Mouse (Mus musculus) myocyte (in vitro differentiated cells): ENCODE measurements around the gene Cdk19. TPM values are rescaled to one million over a fixed set of nuclear protein-coding genes. Genes with fewer than 3 reads are reported as not detected.

Experiments
- H3K27me3 ChIP-seq: one replicate; pipeline ENCODE4 v1.6.1; 2011; ENCODE audit not compliant: control insufficient read depth, insufficient read depth, insufficient read length
- H3K36me3 ChIP-seq: one replicate; pipeline ENCODE4 v1.6.1; 2011; ENCODE audit not compliant: control insufficient read depth, insufficient read depth
- H3K4me2 ChIP-seq: one replicate; pipeline ENCODE4 v1.6.1; 2011; ENCODE audit warnings: low read depth, control low read depth
- H3K4me3 ChIP-seq: one replicate; pipeline ENCODE4 v1.5.1; 2011; ENCODE audit warnings: mild to moderate bottlenecking, control low read depth, moderate library complexity
- H3K79me2 ChIP-seq: one replicate; pipeline ENCODE4 v1.6.1; 2011; ENCODE audit not compliant: control insufficient read depth, insufficient read depth
- H3ac ChIP-seq: one replicate; pipeline ENCODE4 v1.6.1; 2011; ENCODE audit not compliant: control insufficient read depth, insufficient read length
- CEBPB ChIP-seq: IDR thresholded peaks from 2 replicates; pipeline ENCODE4 v1.6.1; 2011; ENCODE audit warnings: mild to moderate bottlenecking, moderate library complexity; ENCODE audit not compliant: poor library complexity, insufficient read depth, severe bottlenecking
- E2F4 ChIP-seq: IDR thresholded peaks from one replicate; pipeline ENCODE4 v1.6.1; 2011; ENCODE audit warnings: mild to moderate bottlenecking, control low read depth, moderate library complexity; ENCODE audit not compliant: insufficient read depth
- MAX ChIP-seq: IDR thresholded peaks from one replicate; pipeline ENCODE4 v1.6.1; 2011; ENCODE audit warnings: low read depth, mild to moderate bottlenecking, control low read depth
- MYOD1 ChIP-seq, 3 experiments: IDR thresholded peaks; one replicate each; pipeline ENCODE4 v1.6.1; 2011; ENCODE audit warnings: control low read depth in 2 of 3, low read depth in 2 of 3, mild to moderate bottlenecking in 2 of 3, moderate library complexity in 1 of 3; ENCODE audit not compliant: insufficient read length in 2 of 3, control insufficient read depth in 1 of 3
- MYOG ChIP-seq, 3 experiments: IDR thresholded peaks; one replicate each; pipeline ENCODE4 v1.6.1; 2011; ENCODE audit warnings: control low read depth in 2 of 3, low read depth in 2 of 3, mild to moderate bottlenecking in 2 of 3; ENCODE audit not compliant: insufficient read length in 2 of 3, control insufficient read depth in 1 of 3, insufficient read depth in 1 of 3
- POLR2A ChIP-seq: IDR thresholded peaks from one replicate; pipeline ENCODE4 v1.6.1; 2011; ENCODE audit warnings: low read depth, mild to moderate bottlenecking, control low read depth, moderate library complexity; ENCODE audit not compliant: insufficient read length
- POLR2AphosphoS2 ChIP-seq: IDR thresholded peaks from one replicate; pipeline ENCODE4 v1.6.1; 2011; ENCODE audit warnings: low read depth, control low read depth; ENCODE audit not compliant: insufficient read length
- REST ChIP-seq: IDR thresholded peaks from one replicate; pipeline ENCODE4 v1.6.1; 2011; ENCODE audit warnings: mild to moderate bottlenecking, control low read depth, moderate library complexity; ENCODE audit not compliant: insufficient read depth, insufficient read length
- SRF ChIP-seq: IDR thresholded peaks from one replicate; pipeline ENCODE4 v1.6.1; 2011; ENCODE audit warnings: low read depth; ENCODE audit not compliant: control insufficient read depth, insufficient read length
- TCF12 ChIP-seq: IDR thresholded peaks from one replicate; pipeline ENCODE4 v1.6.1; 2011; ENCODE audit warnings: mild to moderate bottlenecking, control low read depth; ENCODE audit not compliant: poor library complexity, insufficient read depth, severe bottlenecking
- TCF3 ChIP-seq: IDR thresholded peaks from one replicate; pipeline ENCODE4 v1.6.1; 2011; ENCODE audit warnings: low read depth, control low read depth; ENCODE audit not compliant: insufficient read length
- USF1 ChIP-seq: IDR thresholded peaks from one replicate; pipeline ENCODE4 v1.6.1; 2011; ENCODE audit warnings: low read depth, mild to moderate bottlenecking, control low read depth, moderate library complexity
- polyA plus RNA-seq: library from polyadenylated mRNA; unstranded; fragments of >200 nt; fragmentation: generic; extraction: Trizol; gene quantifications from one replicate; pipeline ENCODE4 v1.2.1, GENCODE M21; 2012; ENCODE audit warnings: missing spikeins

Gene Cdk19
- polyA plus RNA-seq, 1 experiment, result 5.3 TPM

GRCm38 (mm10) chr10:40409336-40409735, 70.0 kb downstream of the Cdk19 start:
- no peak overlapping the region for H3K4me3 ChIP-seq
- TF ChIP-seq SRF (no peak), TCF12 (no peak), MYOD1 (IDR thresholded peaks at IDR 0.05; ENCODE audit: control insufficient read depth in 1 of 3, insufficient read length in 2 of 3, low read depth in 2 of 3) (no peak), POLR2A (no peak), REST (no peak), E2F4 (no peak), MAX (no peak), MYOG (IDR thresholded peaks at IDR 0.05; ENCODE audit: control insufficient read depth in 1 of 3, insufficient read depth in 1 of 3, insufficient read length in 2 of 3, low read depth in 2 of 3) (no peak), TCF3 (no peak), CEBPB (no peak), USF1 (no peak), POLR2AphosphoS2 (no peak)
- H3K4me2 ChIP-seq, result no peak overlapping the region
- H3K79me2 ChIP-seq, result peaks cover 3% of the 10 kb centered on the region
- H3K27me3 ChIP-seq, result no peaks in the 10 kb centered on the region
- H3ac ChIP-seq, result no peak overlapping the region
- H3K36me3 ChIP-seq, result no peaks in the 10 kb centered on the region

- no peak overlapping the region for H3K4me2 ChIP-seq
- TF ChIP-seq E2F4 (no peak), REST (no peak), CEBPB (no peak), USF1 (no peak), MAX (no peak), TCF12 (no peak), POLR2AphosphoS2 (no peak), POLR2A (no peak), SRF (no peak), MYOG (IDR thresholded peaks at IDR 0.05; ENCODE audit: control insufficient read depth in 1 of 3, insufficient read depth in 1 of 3, insufficient read length in 2 of 3, low read depth in 2 of 3) (no peak), MYOD1 (IDR thresholded peaks at IDR 0.05; ENCODE audit: control insufficient read depth in 1 of 3, insufficient read length in 2 of 3, low read depth in 2 of 3) (no peak), TCF3 (no peak)
- H3ac ChIP-seq, result no peak overlapping the region
- H3K79me2 ChIP-seq, result peaks cover 3% of the 10 kb centered on the region
- H3K27me3 ChIP-seq, result no peaks in the 10 kb centered on the region
- no peaks in the 10 kb centered on the region for H3K36me3 ChIP-seq
- H3K4me3 ChIP-seq, result no peak overlapping the region
Observed at GRCm38 (mm10) chr10:40411370-40411769, 72.0 kb downstream of the Cdk19 start.

- Histone ChIP-seq H3ac (no peak overlapping the region), H3K36me3 (no peaks in the 10 kb centered on the region), H3K27me3 (no peaks in the 10 kb centered on the region), H3K4me2 (peak overlapping the region; percentile 2), H3K79me2 (peaks cover 3% of the 10 kb centered on the region), H3K4me3 (no peak overlapping the region)
- TF ChIP-seq POLR2A (no peak), REST (no peak), MAX (no peak), POLR2AphosphoS2 (no peak), MYOD1 (IDR thresholded peaks at IDR 0.05; ENCODE audit: control insufficient read depth in 1 of 3, insufficient read length in 2 of 3, low read depth in 2 of 3) (no peak), TCF3 (no peak), CEBPB (no peak), USF1 (no peak), SRF (no peak), E2F4 (no peak), MYOG (IDR thresholded peaks at IDR 0.05; ENCODE audit: control insufficient read depth in 1 of 3, insufficient read depth in 1 of 3, insufficient read length in 2 of 3, low read depth in 2 of 3) (no peak), TCF12 (no peak)
Observed at GRCm38 (mm10) chr10:40416944-40417343, 77.6 kb downstream of the Cdk19 start.

- Histone ChIP-seq H3K4me2 (no peak overlapping the region), H3K4me3 (no peak overlapping the region), H3ac (no peak overlapping the region), H3K79me2 (no peaks in the 10 kb centered on the region), H3K27me3 (no peaks in the 10 kb centered on the region), H3K36me3 (no peaks in the 10 kb centered on the region)
- no peak for TF ChIP-seq TCF3
- no peak for TF ChIP-seq POLR2AphosphoS2
- no peak for TF ChIP-seq TCF12
- TF ChIP-seq USF1, result no peak
- TF ChIP-seq CEBPB, result no peak
- TF ChIP-seq SRF, result no peak
- TF ChIP-seq MAX, result no peak
- no peak for TF ChIP-seq MYOG (IDR thresholded peaks at IDR 0.05; ENCODE audit: control insufficient read depth in 1 of 3, insufficient read depth in 1 of 3, insufficient read length in 2 of 3, low read depth in 2 of 3)
- no peak for TF ChIP-seq MYOD1 (IDR thresholded peaks at IDR 0.05; ENCODE audit: control insufficient read depth in 1 of 3, insufficient read length in 2 of 3, low read depth in 2 of 3)
- TF ChIP-seq E2F4, result no peak
- no peak for TF ChIP-seq POLR2A
- no peak for TF ChIP-seq REST
Observed at GRCm38 (mm10) chr10:40419841-40420240, 80.5 kb downstream of the Cdk19 start.

- H3K79me2 ChIP-seq, result no peaks in the 10 kb centered on the region
- no peaks in the 10 kb centered on the region for H3K27me3 ChIP-seq
- TF ChIP-seq MYOD1 (IDR thresholded peaks at IDR 0.05; ENCODE audit: control insufficient read depth in 1 of 3, insufficient read length in 2 of 3, low read depth in 2 of 3) (peak in 1 of 3 experiments; percentile 6), E2F4 (no peak)
- no peaks in the 10 kb centered on the region for H3K36me3 ChIP-seq
- H3K4me3 ChIP-seq, result no peak overlapping the region
- no peak overlapping the region for H3ac ChIP-seq
- H3K4me2 ChIP-seq, result no peak overlapping the region
Observed at GRCm38 (mm10) chr10:40420703-40421102, 81.3 kb downstream of the Cdk19 start.
